Mouse (Mus musculus) limb, embryonic 12.5 days (tissue): ENCODE data around the gene Tnfaip1. TPM values are rescaled to one million over a fixed set of nuclear protein-coding genes. Genes with fewer than 3 reads are reported as not detected.

Experiments used
- ATAC-seq: fragments of 200-750 bp; cut with Nextera tagmentation; 2 replicates; pipeline ENCODE4 v1.8.0; 2017; ENCODE audit warnings: low read depth, moderate TSS enrichment; ENCODE audit not compliant: insufficient number of reproducible peaks, insufficient read depth, low FRiP score, low TSS enrichment
- H3K27ac ChIP-seq: fragments of 300-500 bp; sonication (generic); 2 replicates; pipeline ENCODE4 v1.5.1; 2016; ENCODE audit warnings: mild to moderate bottlenecking, moderate library complexity
- H3K27me3 ChIP-seq: fragments of 300-500 bp; sonication (generic); 2 replicates; pipeline ENCODE4 v1.6.1; 2016; ENCODE audit warnings: mild to moderate bottlenecking, moderate library complexity
- H3K36me3 ChIP-seq: fragments of 300-500 bp; sonication (generic); 2 replicates; pipeline ENCODE4 v1.6.1; 2016; ENCODE audit warnings: mild to moderate bottlenecking, moderate library complexity
- H3K4me1 ChIP-seq: fragments of 300-500 bp; sonication (generic); replicated peaks from 2 replicates; pipeline ENCODE4 v1.6.1; 2016
- H3K4me2 ChIP-seq: fragments of 300-500 bp; sonication (generic); 2 replicates; pipeline ENCODE4 v1.6.1; 2016; ENCODE audit warnings: mild to moderate bottlenecking, moderate library complexity
- H3K4me3 ChIP-seq: fragments of 300-500 bp; sonication (generic); replicated peaks from 2 replicates; pipeline ENCODE4 v1.5.1; 2016; ENCODE audit warnings: mild to moderate bottlenecking
- H3K9ac ChIP-seq: fragments of 300-500 bp; sonication (generic); replicated peaks from 2 replicates; pipeline ENCODE4 v1.6.1; 2016; ENCODE audit warnings: mild to moderate bottlenecking, moderate library complexity
- H3K9me3 ChIP-seq: fragments of 300-500 bp; sonication (generic); 2 replicates; pipeline ENCODE4 v1.6.1; 2016; ENCODE audit warnings: mild to moderate bottlenecking, moderate library complexity
- WGBS: fragments of 180-500 bp; shearing (Covaris S2); methylation state at CpG from one replicate; pipeline ENCODE4 v1.1.7; 2016; 5-methylcytosine and 5-hydroxymethylcytosine counted together
- polyA plus RNA-seq: library from polyadenylated mRNA; unstranded; fragments of >200 nt; fragmentation: Nextera tagmentation; extraction: Ambion mirVana; gene quantifications from 2 replicates; pipeline ENCODE4 v1.2.1, GENCODE M21; 2016

Gene Tnfaip1
- polyA plus RNA-seq, 1 experiment from 2014 or later: 70.4 TPM

DNA sequence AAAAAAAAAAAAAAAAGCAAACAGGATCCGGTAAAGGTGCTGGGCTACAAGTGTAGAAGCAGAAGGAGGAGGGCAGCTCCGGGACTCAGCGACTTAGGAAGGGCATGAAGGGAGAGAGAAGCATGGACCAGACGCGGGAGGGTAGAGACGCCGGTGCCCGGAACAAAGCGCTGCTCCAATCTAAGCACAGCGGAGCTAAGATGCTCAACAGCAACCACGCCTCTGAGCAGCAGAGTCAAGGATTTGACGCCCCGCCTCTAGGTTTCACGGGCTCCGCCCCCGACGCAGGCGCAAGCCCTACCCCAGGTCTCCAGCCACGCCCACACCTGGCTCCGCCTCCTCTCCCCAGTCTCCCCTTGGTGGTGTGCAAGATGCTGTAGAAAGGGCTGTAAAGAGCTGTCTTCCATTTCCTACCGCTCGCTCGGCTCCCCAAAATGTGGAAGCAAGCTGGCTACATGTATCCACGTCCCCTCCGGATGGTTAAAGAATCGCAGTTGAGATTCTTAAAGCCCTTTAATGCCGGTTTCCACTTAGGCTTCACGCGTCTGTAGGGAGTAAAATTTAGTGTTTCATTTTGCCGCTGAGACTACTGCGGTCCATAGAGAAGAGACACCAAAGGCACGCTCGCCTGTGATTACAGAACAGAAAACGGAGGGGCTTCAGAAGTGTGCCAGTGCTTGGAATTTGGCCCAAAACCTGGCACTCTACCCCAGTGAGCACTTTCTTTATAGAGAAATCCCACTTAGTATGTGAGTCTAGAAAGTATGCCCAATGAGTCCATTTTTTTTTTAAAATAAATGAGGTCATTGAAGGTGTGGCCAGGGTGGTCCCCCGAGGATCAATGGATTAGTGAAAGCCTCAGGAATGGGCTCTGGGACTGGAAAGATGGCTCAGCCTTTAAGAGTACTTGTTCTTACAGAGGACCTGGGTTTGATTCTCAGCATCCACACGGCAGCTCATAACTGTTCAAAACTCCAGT, 38.3 kb downstream of the Tnfaip1 start, which contains the start of gene Sarm1:
Gene Sarm1 (minus strand): TSS at position 211 of the 979 bp plus-strand sequence.
- Histone ChIP-seq H3K9ac (peak within 1 kb of the TSS; percentile 57), H3K27ac (peak within 1 kb of the TSS; percentile 5; the same call in 1 of the 2 replicates), H3K27me3 (peaks cover 72% of the 10 kb centered on the region), H3K9me3 (no peaks in the 10 kb centered on the region), H3K4me2 (peak within 1 kb of the TSS; percentile 99), H3K36me3 (no peaks in the 10 kb centered on the region), H3K4me3 (peak within 1 kb of the TSS; percentile 57), H3K4me1 (peaks cover 13% of the 10 kb centered on the region)
- ATAC-seq: peak; percentile 93
- 3% methylated on average over 36 of the region's 36 CpGs for WGBS

DNA sequence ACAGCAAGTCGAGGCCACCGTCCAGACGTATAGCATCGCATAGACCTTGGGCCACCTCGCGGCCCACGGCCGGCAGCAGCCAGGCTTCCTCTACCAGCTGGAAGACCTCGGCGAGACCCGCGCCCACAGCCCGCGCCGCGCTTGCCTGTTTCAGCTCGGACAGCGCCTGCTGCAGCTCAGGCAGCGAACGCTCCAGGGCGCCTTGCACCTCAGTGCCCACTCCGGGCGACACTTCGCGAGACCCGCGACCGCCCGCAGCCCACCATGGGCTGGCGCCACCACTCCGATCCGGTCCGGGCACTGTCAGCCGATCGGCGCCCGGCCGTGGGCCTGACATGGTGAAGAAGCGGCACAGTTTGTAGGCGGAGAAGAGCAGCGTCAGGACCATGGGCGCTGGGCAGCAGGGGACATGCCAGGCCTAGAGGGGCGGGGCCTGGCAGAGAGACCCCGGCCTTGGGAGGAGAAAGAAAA, 39.0 kb downstream of the Tnfaip1 start:
- Histone ChIP-seq H3K9ac (peak overlapping the region; percentile 57), H3K4me2 (peak overlapping the region; percentile 99), H3K4me1 (peaks cover 13% of the 10 kb centered on the region), H3K4me3 (peak overlapping the region; percentile 57), H3K27ac (no peak overlapping the region), H3K27me3 (peaks cover 74% of the 10 kb centered on the region), H3K9me3 (no peaks in the 10 kb centered on the region), H3K36me3 (no peaks in the 10 kb centered on the region)
- under 1% methylated on average over 44 of the region's 44 CpGs for WGBS
- peak; percentile 68 for ATAC-seq

DNA sequence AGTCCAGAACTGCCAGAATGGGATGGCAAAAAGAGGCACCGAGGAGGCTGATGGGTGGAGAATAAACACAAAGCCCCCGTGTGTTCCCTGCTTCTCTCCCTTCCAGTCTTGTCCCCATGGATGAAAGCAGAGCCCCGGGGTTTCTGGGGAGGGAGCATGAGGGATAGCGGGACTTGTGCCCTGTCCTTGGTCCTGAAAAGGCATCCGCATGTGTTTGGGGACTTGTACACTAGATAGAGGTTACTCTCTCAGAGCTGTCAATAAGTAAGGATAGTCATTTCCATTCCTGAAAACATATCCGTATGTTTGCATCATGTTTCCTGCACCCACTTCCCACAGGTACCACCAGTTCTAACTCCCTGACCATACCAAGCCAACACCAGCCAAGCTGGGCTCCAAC, 40.2 kb downstream of the Tnfaip1 start:
- WGBS: 4% methylated on average over 6 of the region's 6 CpGs

DNA sequence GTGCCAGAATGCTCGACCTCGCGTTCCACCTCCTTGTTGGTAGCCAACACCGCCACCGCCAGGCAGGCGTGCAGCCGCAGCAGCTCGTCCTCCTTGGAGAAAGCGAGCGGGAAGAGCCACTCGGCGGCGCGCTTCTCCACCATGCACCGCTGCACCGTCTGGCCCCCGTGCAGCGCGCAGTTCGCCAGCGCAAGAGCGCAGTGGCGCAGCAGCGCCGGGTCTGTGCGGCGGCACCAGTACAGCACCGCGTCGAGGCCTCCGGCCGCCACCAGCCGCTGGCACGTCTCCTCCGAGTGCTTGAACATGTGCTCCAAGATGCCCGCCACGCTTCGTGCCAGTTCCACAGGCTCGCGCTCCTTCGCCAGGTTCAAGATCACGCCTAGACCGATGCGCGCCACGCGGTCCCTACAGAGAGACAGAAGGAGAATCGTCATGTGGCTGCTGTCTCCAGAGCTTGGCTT, 45.3 kb downstream of the Tnfaip1 start:
- H3K36me3 ChIP-seq: no peaks in the 10 kb centered on the region
- peaks cover 10% of the 10 kb centered on the region for H3K4me1 ChIP-seq
- peak overlapping the region; percentile 29 for H3K4me3 ChIP-seq
- whole genome bisulfite sequencing: 10% methylated on average over 48 of the region's 48 CpGs
- no peak for ATAC-seq
- peaks cover 88% of the 10 kb centered on the region for H3K27me3 ChIP-seq
- no peak overlapping the region for H3K9ac ChIP-seq
- no peaks in the 10 kb centered on the region for H3K9me3 ChIP-seq
- peak overlapping the region; percentile 50 for H3K4me2 ChIP-seq
- no peak overlapping the region for H3K27ac ChIP-seq

More for the DNA sequence above, 40.2 kb downstream of the Tnfaip1 start:
- no peaks in the 10 kb centered on the region for H3K36me3 ChIP-seq
- H3K27ac ChIP-seq: no peak overlapping the region
- no peak overlapping the region for H3K4me3 ChIP-seq
- peaks cover 77% of the 10 kb centered on the region for H3K27me3 ChIP-seq
- peaks cover 15% of the 10 kb centered on the region for H3K4me1 ChIP-seq
- no peak for ATAC-seq
- no peak overlapping the region for H3K9ac ChIP-seq
- H3K4me2 ChIP-seq: no peak overlapping the region
- H3K9me3 ChIP-seq: no peaks in the 10 kb centered on the region

DNA sequence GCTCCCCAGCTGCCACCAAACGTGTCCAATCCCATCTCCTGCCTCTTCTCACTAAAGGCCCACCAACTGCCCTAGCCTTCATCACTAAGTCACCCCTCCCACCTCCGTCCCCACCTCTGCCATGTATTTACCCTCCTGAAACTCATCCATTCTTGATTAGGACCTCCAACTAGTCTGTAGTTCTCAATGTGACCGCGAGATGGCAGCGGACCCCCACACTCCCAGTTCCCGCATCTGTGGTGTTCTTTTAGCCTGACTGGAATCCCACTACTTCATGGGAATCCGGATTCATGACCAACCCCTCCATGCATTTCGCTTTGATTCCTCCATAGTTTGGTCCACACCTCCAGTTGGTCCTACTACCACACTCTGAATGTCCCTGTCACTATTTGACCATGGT, 48.0 kb downstream of the Tnfaip1 start:
- no peak overlapping the region for H3K4me2 ChIP-seq
- no peak overlapping the region for H3K4me3 ChIP-seq
- peaks cover 10% of the 10 kb centered on the region for H3K4me1 ChIP-seq
- no peak for ATAC-seq
- H3K27me3 ChIP-seq: peaks cover 90% of the 10 kb centered on the region
- no peaks in the 10 kb centered on the region for H3K36me3 ChIP-seq
- no peak overlapping the region for H3K9ac ChIP-seq
- H3K27ac ChIP-seq: no peak overlapping the region
- H3K9me3 ChIP-seq: no peaks in the 10 kb centered on the region
- WGBS: 5% methylated on average over 8 of the region's 8 CpGs

DNA sequence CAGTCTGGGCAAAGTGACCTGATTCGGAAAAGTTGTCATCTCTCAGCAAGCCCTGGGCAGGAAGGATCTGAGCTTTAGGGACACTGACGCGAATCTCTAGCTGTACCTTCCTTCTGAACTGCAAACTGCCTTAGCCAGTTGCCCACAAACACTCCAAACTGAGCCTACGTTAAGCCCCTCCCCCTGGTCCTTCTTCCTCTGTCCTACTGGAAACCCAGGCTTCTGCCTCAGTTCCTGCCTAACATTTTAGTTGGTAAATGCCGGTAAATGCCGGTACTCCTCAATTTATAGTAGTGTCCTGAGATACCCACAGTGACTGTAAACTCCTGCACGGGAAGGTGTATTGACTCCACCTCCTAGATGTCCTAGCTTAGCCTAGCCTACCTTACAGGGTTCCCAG, 52.5 kb downstream of the Tnfaip1 start:
- peaks cover 64% of the 10 kb centered on the region for H3K27me3 ChIP-seq
- H3K36me3 ChIP-seq: no peaks in the 10 kb centered on the region
- no peak overlapping the region for H3K9ac ChIP-seq
- 54% methylated on average over 7 of the region's 7 CpGs for WGBS
- H3K27ac ChIP-seq: no peak overlapping the region
- H3K4me3 ChIP-seq: no peak overlapping the region
- no peak overlapping the region for H3K4me2 ChIP-seq
- H3K9me3 ChIP-seq: no peaks in the 10 kb centered on the region
- no peak for ATAC-seq
- H3K4me1 ChIP-seq: 0 out of 2 replicates have a peak, but pooled peaks cover 3% of the 10 kb centered on the region

DNA sequence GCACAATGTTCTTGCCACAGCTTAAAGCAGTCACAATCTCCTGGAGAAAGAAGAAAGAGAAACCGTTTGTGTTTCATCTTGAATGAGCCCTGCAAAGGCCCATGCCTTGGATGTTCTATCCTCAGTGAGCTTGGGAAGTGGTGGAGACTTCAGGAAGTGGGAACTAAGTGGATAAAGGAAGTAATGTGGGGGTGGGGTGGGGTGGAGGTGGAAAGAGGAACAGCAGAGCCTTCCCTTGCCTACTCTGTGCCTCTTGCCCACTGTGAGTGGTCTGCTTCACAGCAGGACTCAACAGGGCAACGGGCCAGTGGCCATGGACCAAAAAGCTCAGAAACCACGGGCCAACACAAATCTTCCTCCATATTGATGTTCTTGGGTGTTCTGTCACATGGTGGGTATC, 60.8 kb downstream of the Tnfaip1 start:
- Histone ChIP-seq H3K27me3 (no peaks in the 10 kb centered on the region), H3K9ac (no peak overlapping the region), H3K4me1 (no peaks in the 10 kb centered on the region), H3K9me3 (no peaks in the 10 kb centered on the region), H3K27ac (no peak overlapping the region), H3K4me3 (no peak overlapping the region), H3K4me2 (no peak overlapping the region), H3K36me3 (peaks cover 13% of the 10 kb centered on the region; the same call in 1 of the 2 replicates)
- ATAC-seq: no peak
- 85% methylated on average over 3 of the region's 3 CpGs for WGBS

Other genes starting within 250 kb of the Tnfaip1 start
- gene BC030499, start 245.5 kb downstream of the Tnfaip1 start, polyA plus RNA-seq: 0.26 and 0.28 TPM in 2 replicates
- gene Spag5, start 234.8 kb downstream of the Tnfaip1 start, polyA plus RNA-seq: 55.3 and 63.6 TPM in 2 replicates
- 4.0 and 5.0 TPM in 2 replicates for gene Aldoc, start 213.4 kb downstream of the Tnfaip1 start, polyA plus RNA-seq
- 68.8 and 72.5 TPM in 2 replicates for gene Pigs, start 207.9 kb downstream of the Tnfaip1 start, polyA plus RNA-seq
- 94.8 and 96.3 TPM in 2 replicates for gene Unc119, start 192.8 kb downstream of the Tnfaip1 start, polyA plus RNA-seq
- not detected in 2 replicates for gene Foxn1, start 149.8 kb downstream of the Tnfaip1 start, polyA plus RNA-seq
- not detected in 2 replicates for gene Slc13a2, start 114.1 kb downstream of the Tnfaip1 start, polyA plus RNA-seq
- 15.0 and 17.1 TPM in 2 replicates for gene Slc46a1, start 70.6 kb downstream of the Tnfaip1 start, polyA plus RNA-seq
- 2.8 TPM in 2 replicates for gene Sarm1, start 38.6 kb downstream of the Tnfaip1 start, polyA plus RNA-seq
- gene Vtn, start 37.2 kb downstream of the Tnfaip1 start, polyA plus RNA-seq: 0.26 and 0.28 TPM in 2 replicates
- not detected in 2 replicates for gene Sebox, start 32.9 kb downstream of the Tnfaip1 start, polyA plus RNA-seq
- 51.9 and 56.1 TPM in 2 replicates for gene Tmem199, start 24.2 kb downstream of the Tnfaip1 start, polyA plus RNA-seq
- gene Poldip2, start 24.1 kb downstream of the Tnfaip1 start, polyA plus RNA-seq: 176 and 180 TPM in 2 replicates
- 129 and 132 TPM in 2 replicates for gene Ift20, start within 50 bp of the Tnfaip1 start, polyA plus RNA-seq
- gene Tmem97, start 14.4 kb upstream of the Tnfaip1 start, polyA plus RNA-seq: 63.3 and 63.9 TPM in 2 replicates
- gene Nlk, start 161.0 kb upstream of the Tnfaip1 start, polyA plus RNA-seq: 10.8 and 11.6 TPM in 2 replicates
- 37.6 and 40.2 TPM in 2 replicates for gene Ccnq, start 215.4 kb upstream of the Tnfaip1 start, polyA plus RNA-seq